Mouse (Mus musculus) G1E (cell line): ENCODE data around the gene Tuba8.

ENCODE experiments used
- CTCF ChIP-seq: IDR thresholded peaks from 2 replicates; pipeline ENCODE4 v1.5.1; 2012; ENCODE audit warnings: low read depth, low read length, inconsistent platforms, mixed read lengths
- GATA1 ChIP-seq: IDR thresholded peaks from 2 replicates; pipeline ENCODE4 v1.6.1; 2012; ENCODE audit warnings: borderline replicate concordance, low read length, inconsistent platforms, mixed read lengths
- TAL1 ChIP-seq: conservative IDR thresholded peaks from 2 replicates; pipeline ENCODE4 v1.6.1; 2012; ENCODE audit warnings: low read depth, low read length, inconsistent platforms, mixed read lengths

- no peak for TF ChIP-seq CTCF
- no peak for TF ChIP-seq GATA1
- TF ChIP-seq TAL1, result no peak
These were observed 32.7 kb downstream of the Tuba8 start for GRCm38 (mm10) chr6:121243161-121243560.
